Mouse (Mus musculus) kidney, embryonic 16.5 days (tissue): Measurements from ENCODE around the gene Olfr1436. TPM values are rescaled to one million over a fixed set of nuclear protein-coding genes. Genes with fewer than 3 reads are reported as not detected.
"Not testable (repeated sequence)": the region's sequence is repeated elsewhere in the genome, so short reads cannot be mapped to it uniquely, and the experiment has no call there.

Experiments used
- ATAC-seq: fragments of 200-750 bp; cut with Nextera tagmentation; 2 replicates; pipeline ENCODE4 v1.8.0; 2017; ENCODE audit warnings: moderate TSS enrichment; ENCODE audit not compliant: low FRiP score, low TSS enrichment
- H3K27ac ChIP-seq: fragments of 300-500 bp; sonication (generic); 2 replicates; pipeline ENCODE4 v1.5.1; 2014; ENCODE audit warnings: low read length
- H3K27me3 ChIP-seq: fragments of 300-500 bp; sonication (generic); 2 replicates; pipeline ENCODE4 v1.6.1; 2014; ENCODE audit warnings: low read length, control low read depth, mixed read lengths; ENCODE audit not compliant: insufficient read depth
- H3K36me3 ChIP-seq: fragments of 300-500 bp; sonication (generic); 2 replicates; pipeline ENCODE4 v1.6.1; 2014; ENCODE audit warnings: low read length, control low read depth, mixed read lengths; ENCODE audit not compliant: insufficient read depth
- H3K4me1 ChIP-seq: fragments of 300-500 bp; sonication (generic); 2 replicates; pipeline ENCODE4 v1.6.1; 2014; ENCODE audit warnings: low read length, control low read depth, mixed read lengths; ENCODE audit not compliant: insufficient read depth
- H3K4me2 ChIP-seq: fragments of 300-500 bp; sonication (generic); replicated peaks from 2 replicates; pipeline ENCODE4 v1.6.1; 2014; ENCODE audit warnings: low read depth, low read length
- H3K4me3 ChIP-seq: fragments of 300-500 bp; sonication (generic); 2 replicates; pipeline ENCODE4 v1.5.1; 2014; ENCODE audit warnings: mild to moderate bottlenecking, low read length
- H3K9ac ChIP-seq: fragments of 300-500 bp; sonication (generic); replicated peaks from 2 replicates; pipeline ENCODE4 v1.6.1; 2014; ENCODE audit warnings: low read length
- H3K9me3 ChIP-seq: fragments of 300-500 bp; sonication (generic); 2 replicates; pipeline ENCODE4 v1.6.1; 2016; ENCODE audit warnings: low read length, control low read depth
- WGBS: fragments of 180-500 bp; shearing (Covaris S2); extraction: QIAGEN DNeasy Blood & Tissue Kit; methylation state at CpG from one replicate; pipeline ENCODE4 v1.1.7; 2014; 5-methylcytosine and 5-hydroxymethylcytosine counted together
- polyA plus RNA-seq: library from polyadenylated mRNA; unstranded; fragments of >200 nt; fragmentation: Nextera tagmentation; extraction: Ambion mirVana; gene quantifications from 2 replicates; pipeline ENCODE4 v1.2.1, GENCODE M21; 2015

Gene Olfr1436
- not detected in 2 replicates for polyA plus RNA-seq

DNA sequence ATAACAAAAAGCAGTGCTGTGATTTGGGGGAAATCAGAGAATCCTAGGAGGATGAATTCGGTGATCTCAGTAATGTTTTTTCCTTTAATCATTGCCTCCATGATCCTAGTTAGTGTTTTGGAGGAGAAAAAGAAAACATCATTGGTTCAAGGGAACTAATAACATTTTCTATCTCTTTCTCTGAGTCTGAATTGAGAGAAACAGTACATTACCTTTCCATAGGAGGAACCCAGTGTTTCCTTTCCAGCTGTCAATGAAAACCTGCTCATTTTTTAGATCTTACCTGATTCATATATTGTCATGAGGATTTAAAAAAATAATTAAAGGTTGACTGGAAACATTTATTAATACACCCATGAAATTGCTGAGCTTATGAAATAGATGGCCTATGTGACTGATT, at the start of gene Olfr1436:
Gene Olfr1436, minus strand, starts transcription at position 101 of the 400 bp plus-strand sequence.
- not testable (repeated sequence) for H3K9me3 ChIP-seq, H3K4me3 ChIP-seq, ATAC-seq, H3K4me1 ChIP-seq, H3K27me3 ChIP-seq, H3K9ac ChIP-seq, H3K4me2 ChIP-seq, H3K27ac ChIP-seq, H3K36me3 ChIP-seq
- WGBS, result 68% methylated on average over 1 of the region's 1 CpGs

DNA sequence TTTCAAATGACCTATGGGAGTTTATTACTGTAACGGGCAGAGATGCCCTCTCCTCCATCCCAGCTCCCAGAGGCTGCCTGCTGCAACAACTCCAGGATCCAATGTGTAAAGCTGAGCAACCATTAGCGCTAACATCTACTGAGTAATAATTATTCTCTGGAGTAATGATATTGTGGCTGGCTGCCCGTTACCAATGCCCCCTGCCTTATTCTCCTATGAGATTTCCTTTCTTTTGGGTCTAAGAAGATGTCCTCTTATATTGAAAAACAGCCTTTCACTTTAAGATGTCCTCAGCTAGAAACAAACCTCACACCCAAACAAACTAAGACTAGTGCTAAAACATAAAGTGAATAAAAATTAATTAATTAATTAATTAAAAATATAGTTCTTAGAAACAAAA, 36.9 kb upstream of the Olfr1436 start, which contains the start of gene Olfr1438-ps1:
Gene Olfr1438-ps1, minus strand, starts transcription at position 101 of the 400 bp plus-strand sequence.
- Histone ChIP-seq H3K36me3 (no peaks in the 10 kb centered on the region), H3K9me3 (no peaks in the 10 kb centered on the region), H3K4me3 (no peak within 1 kb of the TSS), H3K27me3 (no peaks in the 10 kb centered on the region), H3K9ac (no peak within 1 kb of the TSS), H3K4me2 (no peak within 1 kb of the TSS), H3K27ac (no peak within 1 kb of the TSS), H3K4me1 (no peaks in the 10 kb centered on the region)
- no peak for ATAC-seq
- WGBS, result 86% methylated on average over 3 of the region's 3 CpGs

DNA sequence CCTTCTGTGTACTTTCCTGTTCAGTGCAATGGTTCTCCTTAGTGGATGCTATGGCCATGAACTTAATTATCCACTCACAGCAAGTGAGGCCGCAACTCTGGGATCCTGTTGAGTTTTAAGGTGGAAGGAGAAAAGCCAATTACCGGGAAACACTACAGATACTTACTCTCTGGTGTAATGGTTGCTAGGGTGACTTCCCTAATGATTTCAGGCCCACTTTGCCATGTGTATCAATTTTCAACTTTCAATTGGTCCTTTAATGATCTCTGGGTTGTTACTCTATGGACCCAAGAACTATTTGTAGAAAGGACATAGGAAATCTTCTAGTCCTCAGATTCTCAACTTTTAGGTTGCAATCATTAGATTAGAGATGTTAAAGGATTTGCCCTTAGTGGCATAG, 26.1 kb upstream of the Olfr1436 start, which contains the start of gene Olfr1437:
Gene Olfr1437, minus strand, starts transcription at position 101 of the 400 bp plus-strand sequence.
- H3K4me3 ChIP-seq, result no peak within 1 kb of the TSS
- no peaks in the 10 kb centered on the region for H3K27me3 ChIP-seq
- 79% methylated on average over 2 of the region's 2 CpGs for WGBS
- H3K9me3 ChIP-seq, result no peaks in the 10 kb centered on the region
- H3K4me1 ChIP-seq, result no peaks in the 10 kb centered on the region
- H3K9ac ChIP-seq, result no peak within 1 kb of the TSS
- no peak for ATAC-seq
- H3K4me2 ChIP-seq, result no peak within 1 kb of the TSS
- no peaks in the 10 kb centered on the region for H3K36me3 ChIP-seq
- no peak within 1 kb of the TSS for H3K27ac ChIP-seq

DNA sequence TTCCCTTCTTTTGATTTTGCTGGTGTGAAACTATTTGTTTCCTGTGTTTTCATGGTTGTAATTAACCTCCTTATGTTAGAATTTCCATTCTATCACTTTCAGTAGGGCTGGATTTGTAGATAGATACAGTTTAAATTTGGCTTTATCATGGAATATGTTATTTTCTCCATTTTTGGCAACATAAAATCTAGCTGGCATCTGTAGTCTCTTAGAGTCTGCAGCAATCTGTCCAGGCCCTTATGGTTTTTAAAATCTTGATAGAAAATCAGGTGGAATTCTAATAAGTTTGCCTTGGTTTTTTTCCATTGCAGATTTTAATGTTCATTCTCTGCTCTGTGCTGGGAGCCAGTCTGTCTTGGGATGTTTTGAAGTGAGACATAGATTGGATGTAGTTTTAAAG, 6.0 kb downstream of the Olfr1436 start:
- no peak for ATAC-seq
- Histone ChIP-seq H3K9me3 (no peaks in the 10 kb centered on the region), H3K36me3 (no peaks in the 10 kb centered on the region), H3K27ac (no peak overlapping the region), H3K9ac (no peak overlapping the region), H3K4me3 (no peak overlapping the region), H3K27me3 (no peaks in the 10 kb centered on the region), H3K4me2 (no peak overlapping the region), H3K4me1 (no peaks in the 10 kb centered on the region)

DNA sequence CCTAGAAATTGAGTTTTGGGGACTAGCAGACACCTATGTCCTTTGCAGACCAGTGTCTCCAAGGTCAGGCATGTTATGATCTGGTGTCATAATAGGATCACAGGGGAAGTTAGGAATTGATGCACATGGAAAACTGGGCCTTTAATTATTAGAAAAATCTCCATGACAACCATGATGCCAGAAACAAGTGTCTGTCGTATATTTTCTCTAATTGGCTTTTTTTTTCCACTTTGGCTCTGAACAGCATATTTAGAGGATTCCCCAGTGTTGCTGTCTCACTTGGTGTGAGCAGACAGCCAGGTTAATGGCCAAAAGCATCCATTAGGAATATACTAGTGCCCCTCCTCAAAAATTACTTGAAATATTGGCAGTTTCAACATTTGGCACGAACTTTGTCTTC, 19.4 kb downstream of the Olfr1436 start, which contains the start of gene Olfr1434:
Gene Olfr1434, plus strand, starts transcription at position 301 of the 400 bp plus-strand sequence.
- Histone ChIP-seq H3K27ac (no peak within 1 kb of the TSS), H3K9ac (no peak within 1 kb of the TSS), H3K27me3 (no peaks in the 10 kb centered on the region), H3K9me3 (no peaks in the 10 kb centered on the region), H3K4me1 (no peaks in the 10 kb centered on the region), H3K4me3 (no peak within 1 kb of the TSS), H3K4me2 (no peak within 1 kb of the TSS), H3K36me3 (no peaks in the 10 kb centered on the region)
- no peak for ATAC-seq
- WGBS, result 76% methylated on average over 2 of the region's 2 CpGs

DNA sequence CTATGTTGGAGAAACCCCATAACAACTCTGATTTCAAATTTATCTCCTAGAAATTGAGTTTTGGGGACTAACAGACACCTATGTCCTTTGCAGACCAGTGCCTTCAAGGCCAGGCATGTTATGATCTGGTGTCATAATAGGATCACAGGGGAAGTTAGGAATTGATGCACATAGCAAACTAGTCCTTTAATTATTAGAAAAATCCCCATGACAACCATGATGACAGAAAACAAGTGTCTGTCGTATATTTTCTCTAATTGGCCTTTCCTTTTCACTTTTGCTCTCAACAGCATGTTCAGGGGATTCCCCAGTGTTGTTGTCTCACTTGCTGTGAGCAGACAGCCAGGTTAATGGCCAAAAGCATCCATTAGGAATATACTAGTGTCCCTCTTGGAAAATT, 38.2 kb downstream of the Olfr1436 start, which contains the start of gene Olfr235:
Gene Olfr235, plus strand, starts transcription at position 301 of the 400 bp plus-strand sequence.
- no peak within 1 kb of the TSS for H3K4me3 ChIP-seq
- ATAC-seq, result no peak
- H3K9me3 ChIP-seq, result no peaks in the 10 kb centered on the region
- H3K27me3 ChIP-seq, result no peaks in the 10 kb centered on the region
- H3K4me2 ChIP-seq, result no peak within 1 kb of the TSS
- no peak within 1 kb of the TSS for H3K9ac ChIP-seq
- 55% methylated on average over 1 of the region's 1 CpGs for WGBS
- H3K4me1 ChIP-seq, result no peaks in the 10 kb centered on the region
- no peaks in the 10 kb centered on the region for H3K36me3 ChIP-seq
- H3K27ac ChIP-seq, result no peak within 1 kb of the TSS

Other genes starting within 250 kb of the Olfr1436 start
- not detected in 2 replicates for gene Olfr1424, start 236.4 kb downstream of the Olfr1436 start, polyA plus RNA-seq
- not detected in 2 replicates for gene Olfr1425, start 221.4 kb downstream of the Olfr1436 start, polyA plus RNA-seq
- gene Olfr1426, start 207.1 kb downstream of the Olfr1436 start, polyA plus RNA-seq, result not detected in 2 replicates
- not detected in 2 replicates for gene Olfr1427, start 195.8 kb downstream of the Olfr1436 start, polyA plus RNA-seq
- gene Olfr1428, start 183.2 kb downstream of the Olfr1436 start, polyA plus RNA-seq, result not detected in 2 replicates
- not detected in 2 replicates for gene Olfr76, start 175.9 kb downstream of the Olfr1436 start, polyA plus RNA-seq
- not detected in 2 replicates for gene Olfr1555-ps1, start 129.0 kb downstream of the Olfr1436 start, polyA plus RNA-seq
- gene Olfr1431, start 98.5 kb downstream of the Olfr1436 start, polyA plus RNA-seq, result not detected in 2 replicates
- gene Olfr1432, start 66.5 kb downstream of the Olfr1436 start, polyA plus RNA-seq, result not detected in 2 replicates
- gene Olfr262, start 57.5 kb downstream of the Olfr1436 start, polyA plus RNA-seq, result not detected in 2 replicates
- not detected in 2 replicates for gene Olfr235, start 38.1 kb downstream of the Olfr1436 start, polyA plus RNA-seq
- gene Olfr1434, start 19.3 kb downstream of the Olfr1436 start, polyA plus RNA-seq, result not detected in 2 replicates
- gene Olfr1437, start 26.0 kb upstream of the Olfr1436 start, polyA plus RNA-seq, result not detected in 2 replicates
- not detected in 2 replicates for gene Olfr1438-ps1, start 36.8 kb upstream of the Olfr1436 start, polyA plus RNA-seq
- gene Olfr1440, start 88.1 kb upstream of the Olfr1436 start, polyA plus RNA-seq, result not detected in 2 replicates
- not detected in 2 replicates for gene Olfr1441, start 118.3 kb upstream of the Olfr1436 start, polyA plus RNA-seq
- not detected in 2 replicates for gene Pfpl, start 128.8 kb upstream of the Olfr1436 start, polyA plus RNA-seq
- gene Mpeg1, start 161.6 kb upstream of the Olfr1436 start, polyA plus RNA-seq, result 0.54 and 0.62 TPM in 2 replicates
- 6.1 and 6.6 TPM in 2 replicates for gene Dtx4, start 202.3 kb upstream of the Olfr1436 start, polyA plus RNA-seq
- 24.3 and 26.0 TPM in 2 replicates for gene Fam111a, start 246.6 kb upstream of the Olfr1436 start, polyA plus RNA-seq